Mouse (Mus musculus) cerebellum, adult 2 months (tissue): ENCODE results near the gene Vps9d1.

Experiments used
- CTCF ChIP-seq: fragments of 200-500 bp; IDR thresholded peaks from 2 replicates; pipeline ENCODE4 v1.5.1; 2011; ENCODE audit warnings: low read depth, mild to moderate bottlenecking, control low read depth, low read length, moderate library complexity, borderline replicate concordance; ENCODE audit not compliant: insufficient read depth
- POLR2A ChIP-seq: fragments of 200-500 bp; IDR thresholded peaks from 2 replicates; pipeline ENCODE4 v1.6.1; 2011; ENCODE audit warnings: low read length, control low read depth, borderline replicate concordance; ENCODE audit not compliant: insufficient read depth

- TF ChIP-seq POLR2A (no peak), CTCF (no peak)
These were observed 9.8 kb downstream of the Vps9d1 start for GRCm38 (mm10) chr8:123244382-123244781.
